Mouse (Mus musculus): Measurements from ENCODE around the gene Zc3h6. TPM values are rescaled to one million over a fixed set of nuclear protein-coding genes. Genes with fewer than 3 reads are reported as not detected.

Gene Zc3h6
- polyA plus RNA-seq, 1 experiment from 2014 or later, result 2.2 TPM

DNA sequence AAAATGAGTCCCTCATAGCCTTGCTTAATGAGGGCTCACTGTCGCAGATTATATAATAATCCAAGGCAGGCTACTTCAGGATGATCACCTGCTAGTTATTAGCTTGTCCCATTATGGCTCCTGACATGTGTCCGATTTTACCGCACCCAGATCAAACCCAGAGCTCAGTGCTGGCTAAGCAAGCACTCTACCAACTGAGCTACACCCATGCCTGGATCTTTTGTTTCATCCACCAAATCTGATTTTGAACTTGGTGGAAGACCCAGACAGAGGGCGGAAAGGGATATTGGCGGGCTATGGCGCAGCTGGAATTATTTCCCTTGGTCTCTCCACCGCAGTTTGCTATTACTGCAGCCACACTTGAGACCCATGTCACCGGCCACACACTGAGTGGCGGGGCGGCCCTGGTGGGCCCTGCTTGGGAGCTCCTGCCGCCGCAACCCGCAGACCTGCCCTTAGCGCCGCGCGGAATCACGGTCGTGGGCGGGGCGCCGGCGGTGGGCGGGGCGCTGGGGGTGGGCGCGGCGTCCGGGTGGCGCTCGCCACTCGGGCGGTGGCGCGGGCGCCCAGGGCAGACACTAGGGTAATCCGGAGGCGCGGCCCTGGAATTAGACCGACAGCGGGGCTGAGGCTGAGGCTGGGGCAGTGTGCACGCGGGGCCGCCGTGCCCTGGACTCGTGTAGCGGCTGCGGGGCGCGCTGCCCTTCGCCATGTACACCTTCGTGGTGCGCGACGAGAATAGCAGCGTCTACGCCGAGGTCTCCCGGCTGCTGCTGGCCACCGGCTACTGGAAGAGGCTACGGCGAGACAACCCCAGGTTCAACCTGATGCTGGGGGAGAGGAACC lies 98.5 kb downstream of the Zc3h6 start, which contains the start of gene Ttl:
Gene Ttl (plus strand): TSS at position 506 of the 846 bp plus-strand sequence.
- H3K4me2 ChIP-seq, result peak within 1 kb of the TSS; percentile 85
- WGBS, result 1% methylated on average over 62 of the region's 62 CpGs
- peak within 1 kb of the TSS; percentile 57 for H3K9ac ChIP-seq
- H3K4me3 ChIP-seq (replicated peaks), result peak within 1 kb of the TSS; percentile 78
- peaks cover 5% of the 10 kb centered on the region; the same call in 1 of the 2 replicates for H3K4me1 ChIP-seq
- H3K36me3 ChIP-seq, result no peaks in the 10 kb centered on the region; the same call in 1 of the 2 replicates
- peak; percentile 85 for ATAC-seq (ENCODE audit: insufficient read depth, low FRiP score, low read depth)
- no peaks in the 10 kb centered on the region for H3K27me3 ChIP-seq (replicated peaks)
- peak within 1 kb of the TSS; percentile 70 for H3K27ac ChIP-seq
- no peaks in the 10 kb centered on the region for H3K9me3 ChIP-seq

DNA sequence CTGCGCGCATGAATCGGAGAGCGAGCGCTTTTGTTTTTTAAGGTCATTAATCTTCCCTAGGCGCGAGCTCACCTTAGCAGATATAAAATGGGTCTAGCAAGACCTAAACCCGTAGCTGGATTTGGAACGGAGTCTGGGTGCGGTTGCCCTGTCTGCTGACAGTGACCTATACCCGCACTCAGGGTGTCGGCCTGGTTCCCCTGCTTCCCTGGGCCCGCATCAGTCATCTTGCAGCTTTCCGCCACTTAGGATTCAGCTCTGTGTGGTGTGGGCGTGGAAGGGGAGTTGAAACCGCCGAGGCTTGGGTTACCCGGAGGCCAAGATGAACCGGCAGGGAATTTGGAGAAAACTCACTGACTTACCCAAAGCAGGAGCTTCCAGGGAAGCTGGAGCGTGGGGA lies 99.1 kb downstream of the Zc3h6 start:
- H3K27ac ChIP-seq, result peak overlapping the region; percentile 70
- 0% methylated on average over 20 of the region's 20 CpGs for WGBS
- no peaks in the 10 kb centered on the region for H3K9me3 ChIP-seq
- H3K4me1 ChIP-seq, result peaks cover 5% of the 10 kb centered on the region; the same call in 1 of the 2 replicates
- H3K27me3 ChIP-seq (replicated peaks), result no peaks in the 10 kb centered on the region
- H3K36me3 ChIP-seq, result no peaks in the 10 kb centered on the region; the same call in 1 of the 2 replicates
- peak; percentile 72 for ATAC-seq (ENCODE audit: insufficient read depth, low FRiP score, low read depth)
- peak overlapping the region; percentile 78 for H3K4me3 ChIP-seq (replicated peaks)
- peak overlapping the region; percentile 85 for H3K4me2 ChIP-seq
- H3K9ac ChIP-seq, result peak overlapping the region; percentile 57

Small RNAs within 50 kb of the gene (microRNA-seq; reads per million reads assigned to microRNA genes)
- gene Gm22859, result not detected

Other genes starting within 250 kb of the Zc3h6 start
- 33.9 and 35.5 TPM in 2 replicates for gene Tmem87b, start 149.3 kb upstream of the Zc3h6 start, polyA plus RNA-seq (2015; fragmentation: Nextera tagmentation; extraction: Ambion mirVana)
- 4.7 and 4.8 TPM in 2 replicates for gene Fbln7, start 104.4 kb upstream of the Zc3h6 start, polyA plus RNA-seq (2015; fragmentation: Nextera tagmentation; extraction: Ambion mirVana)
- gene Zc3h8, start 23.3 kb upstream of the Zc3h6 start, polyA plus RNA-seq (2015; fragmentation: Nextera tagmentation; extraction: Ambion mirVana), result 6.1 and 6.6 TPM in 2 replicates
- 15.2 and 15.4 TPM in 2 replicates for gene Gm10762, start 323 bp downstream of the Zc3h6 start, polyA plus RNA-seq (2015; fragmentation: Nextera tagmentation; extraction: Ambion mirVana)
- gene Vinac1, start 80.8 kb downstream of the Zc3h6 start, polyA plus RNA-seq (2015; fragmentation: Nextera tagmentation; extraction: Ambion mirVana), result 0.08 and 0.09 TPM in 2 replicates
- 13.4 TPM in 2 replicates for gene Ttl, start 98.5 kb downstream of the Zc3h6 start, polyA plus RNA-seq (2015; fragmentation: Nextera tagmentation; extraction: Ambion mirVana)
- 26.9 and 29.4 TPM in 2 replicates for gene Polr1b, start 133.6 kb downstream of the Zc3h6 start, polyA plus RNA-seq (2015; fragmentation: Nextera tagmentation; extraction: Ambion mirVana)
- gene Chchd5, start 162.3 kb downstream of the Zc3h6 start, polyA plus RNA-seq (2015; fragmentation: Nextera tagmentation; extraction: Ambion mirVana), result 23.1 and 23.2 TPM in 2 replicates
- 26.8 and 29.4 TPM in 2 replicates for gene Slc20a1, start 231.4 kb downstream of the Zc3h6 start, polyA plus RNA-seq (2015; fragmentation: Nextera tagmentation; extraction: Ambion mirVana)